ENCODE assay signal across 9 mouse cellular contexts in genomic region chr4:64065266-64065665, GRCm38 (mm10). TPM values are rescaled to one million over a fixed set of nuclear protein-coding genes. Genes with fewer than 3 reads are reported as not detected.
DNase-seq lines count a peak whose midpoint lies in the region; ATAC-seq and TF ChIP-seq lines count a peak whose summit lies in the region.
"Had no signal": no experiment of that assay in that cellular context is flagged by ENCODE, and none has a peak within 500 bp of the region (broad histone marks: within the 10 kb centered on the region; RNA-seq: fewer than 3 reads in every experiment).

No protein-coding gene starts in this region.

- no peak overlapping the region for H3ac ChIP-seq in C2C12 (ENCODE audit: control insufficient read depth, insufficient read length, low read depth)

- H3K79me3 ChIP-seq in C2C12 (ENCODE audit: low read depth), result no peaks in the 10 kb centered on the region

- peak; percentile 64; the same call in 1 of the 2 replicates for ATAC-seq in heart, embryonic 12.5 days (ENCODE audit: insufficient number of reproducible peaks, low FRiP score)
- no peak for ATAC-seq in CD4-positive, CD25-positive, alpha-beta regulatory T cell, adult 4 months

- H3K79me2 ChIP-seq in C2C12 (ENCODE audit: control insufficient read depth, insufficient read depth), result no peaks in the 10 kb centered on the region

- peaks cover 47% of the 10 kb centered on the region for H3K27me3 ChIP-seq in heart, embryonic 12.5 days (replicated peaks)
- no peaks in the 10 kb centered on the region for H3K27me3 ChIP-seq in C2C12 (ENCODE audit: control insufficient read depth, insufficient read depth, insufficient read length)
- H3K27me3 ChIP-seq in embryonic facial prominence, embryonic 10.5 days (replicated peaks; ENCODE audit: low read depth, poor library complexity, severe bottlenecking), result no peaks in the 10 kb centered on the region

- TF ChIP-seq CTCF in C2C12 (IDR thresholded peaks at IDR 0.05; ENCODE audit: control insufficient read depth, insufficient read depth, insufficient read length), result no peak

- H3K27ac ChIP-seq in heart, embryonic 12.5 days (ENCODE audit: poor library complexity, severe bottlenecking), result no peak overlapping the region
- H3K27ac ChIP-seq in embryonic facial prominence, embryonic 10.5 days (replicated peaks), result peak overlapping the region; percentile 41; the same call in 1 of the 2 replicates

- H3K4me1 ChIP-seq in heart, embryonic 12.5 days (replicated peaks), result peaks cover 7% of the 10 kb centered on the region; the same call in 1 of the 2 replicates
- peaks cover 5% of the 10 kb centered on the region for H3K4me1 ChIP-seq in embryonic facial prominence, embryonic 10.5 days

- H3K9me3 ChIP-seq in heart, embryonic 12.5 days (replicated peaks), result no peaks in the 10 kb centered on the region
- no peaks in the 10 kb centered on the region for H3K9me3 ChIP-seq in embryonic facial prominence, embryonic 10.5 days

- 6% methylated on average over 10 of the region's 10 CpGs for WGBS in heart, embryonic 12.5 days
- 41% methylated on average over 10 of the region's 10 CpGs for WGBS in embryonic facial prominence, embryonic 10.5 days

- no peaks in the 10 kb centered on the region for H3K36me3 ChIP-seq in heart, embryonic 12.5 days
- no peaks in the 10 kb centered on the region for H3K36me3 ChIP-seq in C2C12 (ENCODE audit: control insufficient read depth, insufficient read depth)
- no peaks in the 10 kb centered on the region for H3K36me3 ChIP-seq in embryonic facial prominence, embryonic 10.5 days (replicated peaks)

- intact Hi-C loops in heart, postnatal 10 days (cut with DNase I), result no loop called here

- H3K4me3 ChIP-seq in heart, embryonic 12.5 days, result peak overlapping the region; percentile 26
- H3K4me3 ChIP-seq in C2C12 (ENCODE audit: insufficient read depth, poor library complexity, severe bottlenecking), result no peak overlapping the region
- H3K4me3 ChIP-seq in embryonic facial prominence, embryonic 10.5 days, result no peak overlapping the region

- no peak for DNase-seq in heart, adult 8-10 months (ENCODE audit: low spot score)
- DNase-seq in embryonic facial prominence, embryonic 10.5 days (ENCODE audit: low spot score), result peak; percentile 52
- peak; percentile 23 to 29 for DNase-seq in heart, postnatal 10 days
- no peak for DNase-seq in frontal cortex, postnatal 10 days (ENCODE audit: low spot score in 2 of 2)
- no peak for DNase-seq in ovary, postnatal 14 days (ENCODE audit: low spot score)

- no peak overlapping the region for H3K9ac ChIP-seq in heart, embryonic 12.5 days

- H3K4me2 ChIP-seq in heart, embryonic 12.5 days, result peak overlapping the region; percentile 62

TF ChIP-seq in C2C12, 6 proteins besides CTCF, POLR2A, EP300 and RAD21:
- TF ChIP-seq MYOD1 (IDR thresholded peaks at IDR 0.05; ENCODE audit: control insufficient read depth, insufficient read length, low read depth), result peak; percentile 75
- TF ChIP-seq FOSL1 (IDR thresholded peaks at IDR 0.05; ENCODE audit: insufficient read depth, low read length, poor library complexity, severe bottlenecking), result peak; percentile 27
- no peak for TF ChIP-seq MYOG (IDR thresholded peaks at IDR 0.05; ENCODE audit: control insufficient read depth, extremely low read depth, insufficient read length)
- no peak for TF ChIP-seq CEBPB (IDR thresholded peaks at IDR 0.05; ENCODE audit: low read depth)
- no peak for TF ChIP-seq MAX (IDR thresholded peaks at IDR 0.05)

RNA-seq across cellular contexts. Expression of gene Tnc, which starts 18.5 kb away (rescaled TPM):
- polyA plus RNA-seq in heart, embryonic 12.5 days (2016; fragmentation: Nextera tagmentation; extraction: Ambion mirVana), result 23.4 and 25.6 TPM in 2 replicates
- total RNA-seq in heart, adult 8-10 months (2022), result under 1 TPM; 0.09 to 0.32 (median 0.17) TPM
- 29.5 TPM for polyA plus RNA-seq in C2C12 (2012; fragmentation: generic; extraction: Trizol)
- polyA plus RNA-seq in embryonic facial prominence, embryonic 10.5 days (2016; fragmentation: Nextera tagmentation; extraction: Ambion mirVana), result 2.9 and 7.1 TPM in 2 replicates
- 10 to 100 TPM; 11.4 to 13.8 TPM for total RNA-seq in heart, postnatal 10 days (2021)
- under 1 TPM; 0.11 to 0.16 TPM for polyA plus RNA-seq in CD4-positive, CD25-positive, alpha-beta regulatory T cell, adult 4 months (2017; shearing (Covaris generic))
- total RNA-seq: MEL had no signal

Comparison
In these comparisons a context has a peak if more than half of its experiments do, and no peak if none do; other contexts are left out.
1. DNase-seq: peak in embryonic facial prominence, embryonic 10.5 days (single experiment) and heart, postnatal 10 days (2 of 2); none in heart, adult 8-10 months (single experiment), frontal cortex, postnatal 10 days (0 of 2) and ovary, postnatal 14 days (single experiment).